Mouse (Mus musculus) c-Kit-positive CD71-negative TER-119-negative erythroid progenitor cells, embryonic 14.5 days (primary cell): ENCODE measurements around the gene Mad1l1.
"Not testable (repeated sequence)": the region's sequence is repeated elsewhere in the genome, so short reads cannot be mapped to it uniquely, and the experiment has no call there.

Experiments used
- DNase-seq: peaks from one replicate; pipeline ENCODE4 v3.0.0-alpha.2; 2013; ENCODE audit warnings: low read depth

The Mad1l1 gene

DNA sequence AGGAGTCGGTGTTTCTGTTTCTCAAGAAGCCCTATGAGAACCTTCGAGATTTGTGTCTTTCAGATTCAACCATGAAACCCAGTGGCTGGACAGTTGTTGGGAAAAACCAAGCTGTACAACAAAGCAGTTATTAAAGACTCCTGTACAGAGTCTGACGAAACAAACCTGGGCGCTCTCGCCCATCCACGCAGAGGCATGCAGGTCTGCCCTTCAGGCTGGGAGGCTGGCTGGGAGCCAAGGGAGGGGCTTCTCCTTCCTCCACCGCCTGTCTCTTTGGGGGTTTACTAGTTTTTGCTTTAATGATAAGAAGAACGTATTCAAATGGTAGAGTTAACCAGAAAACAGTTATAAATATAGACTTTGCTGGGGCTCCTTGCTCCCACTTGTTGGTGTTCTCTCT lies 314.5 kb downstream of the Mad1l1 start:
- DNase-seq: no peak

DNA sequence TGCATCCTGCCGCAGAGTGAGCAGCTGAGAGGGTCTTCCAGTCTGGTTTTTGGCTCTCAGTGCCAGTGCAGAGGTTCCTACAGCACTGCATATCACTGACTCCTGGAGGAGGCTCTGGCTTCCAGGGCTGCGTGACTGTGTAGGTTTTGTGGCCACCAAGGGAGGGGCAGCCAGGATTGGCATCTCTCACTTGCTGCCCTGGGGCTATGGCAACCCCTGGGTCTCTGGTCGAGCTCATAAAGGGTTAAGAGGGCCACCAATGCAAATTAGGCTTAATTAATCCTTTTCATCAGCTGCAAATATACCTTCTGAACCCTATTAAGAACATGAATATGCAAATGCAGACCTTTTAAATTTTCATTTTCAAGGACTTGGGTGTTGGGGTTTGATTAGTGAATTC lies 318.8 kb downstream of the Mad1l1 start:
- DNase-seq: no peak

DNA sequence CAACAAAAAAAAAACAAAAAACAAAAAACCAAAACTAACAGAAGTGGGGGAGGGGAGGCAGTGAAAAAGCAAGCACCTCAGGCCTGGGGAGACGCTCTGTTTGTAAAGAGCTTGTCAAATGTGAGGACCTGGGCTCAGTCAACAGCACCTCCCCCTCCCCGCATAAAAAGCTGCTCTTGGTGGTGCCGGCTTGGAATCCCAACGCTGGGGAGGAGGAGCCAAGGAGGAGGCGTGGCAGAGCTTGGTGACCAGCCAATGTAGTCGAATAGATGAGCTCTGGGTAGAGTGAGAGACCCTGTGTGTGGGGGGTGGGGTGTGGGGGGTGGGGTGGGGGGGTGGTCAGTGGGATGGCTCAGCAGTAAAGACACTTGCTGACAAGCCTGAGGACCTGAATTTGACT lies 322.4 kb downstream of the Mad1l1 start:
- DNase-seq: no peak

DNA sequence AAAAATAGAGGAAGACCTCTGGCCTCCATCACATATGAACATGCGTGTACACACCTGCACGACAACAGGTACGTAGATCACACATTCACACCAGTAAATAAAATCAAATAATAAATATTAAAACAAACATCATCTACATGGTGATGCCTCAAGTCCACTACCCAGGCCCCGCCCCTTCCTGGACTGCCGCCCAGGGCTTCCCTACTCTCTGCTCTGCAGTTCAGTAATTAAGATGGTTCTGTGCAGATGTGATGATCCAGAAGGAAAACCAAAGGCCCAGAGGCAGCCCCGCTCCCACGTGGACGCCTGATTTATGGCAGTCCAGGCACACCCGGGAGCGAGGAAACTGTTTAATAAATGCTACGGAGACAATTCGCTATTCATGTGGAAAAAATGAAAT lies 323.0 kb downstream of the Mad1l1 start:
- DNase-seq: not testable (repeated sequence)

- no peak for DNase-seq
Observed at GRCm38 (mm10) chr5:139991531-139991930, 329.8 kb downstream of the Mad1l1 start.

DNA sequence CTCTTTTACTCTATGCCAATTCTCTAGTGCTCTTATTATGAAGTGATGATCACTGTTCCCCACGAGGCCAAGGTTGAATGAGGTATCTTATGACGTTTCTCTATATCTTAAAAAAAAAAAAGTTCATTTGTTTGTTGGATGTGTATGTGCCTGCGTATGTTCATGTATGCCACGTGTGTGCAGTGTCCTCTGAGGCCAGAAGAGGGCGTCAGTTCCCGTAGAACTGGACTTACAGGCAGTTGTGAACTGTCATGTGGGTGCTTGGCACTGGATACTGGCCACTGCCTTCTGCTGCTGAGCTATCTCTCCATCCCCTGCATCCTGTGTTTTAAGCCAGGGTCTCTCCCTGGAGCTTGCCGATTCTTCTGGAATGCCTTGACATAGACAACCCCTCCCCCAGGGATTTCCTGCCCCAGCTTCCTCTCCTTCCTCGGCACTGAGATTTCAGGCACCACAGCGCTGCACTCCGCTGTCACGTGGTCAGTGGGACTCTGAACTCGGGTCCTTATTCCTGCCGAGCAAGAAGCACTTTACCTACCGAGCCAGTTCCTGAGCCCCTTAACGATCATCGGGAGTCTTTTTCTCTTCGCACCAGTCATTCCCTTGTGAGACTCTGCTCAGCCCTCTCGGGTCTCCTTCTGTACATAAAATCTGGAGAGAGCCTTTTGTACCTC lies 336.1 kb downstream of the Mad1l1 start:
- no peak for DNase-seq

GRCm38 (mm10) chr5:139981976-139982375 lies 339.4 kb downstream of the Mad1l1 start:
- peak; percentile 13 for DNase-seq

- no peak for DNase-seq
Observed at GRCm38 (mm10) chr5:139979371-139979770, 342.0 kb downstream of the Mad1l1 start.

GRCm38 (mm10) chr5:139978525-139979276 lies 342.7 kb downstream of the Mad1l1 start:
- DNase-seq: peak; percentile 13

- DNase-seq: no peak
Observed at GRCm38 (mm10) chr5:139977476-139977875, 343.9 kb downstream of the Mad1l1 start.

- DNase-seq: no peak
Observed at GRCm38 (mm10) chr5:139976584-139976983, 344.8 kb downstream of the Mad1l1 start.

- DNase-seq: no peak
Observed at GRCm38 (mm10) chr5:139970186-139970631, 351.1 kb downstream of the Mad1l1 start.

GRCm38 (mm10) chr5:139969151-139969948 lies 352.0 kb downstream of the Mad1l1 start:
- no peak for DNase-seq

DNA sequence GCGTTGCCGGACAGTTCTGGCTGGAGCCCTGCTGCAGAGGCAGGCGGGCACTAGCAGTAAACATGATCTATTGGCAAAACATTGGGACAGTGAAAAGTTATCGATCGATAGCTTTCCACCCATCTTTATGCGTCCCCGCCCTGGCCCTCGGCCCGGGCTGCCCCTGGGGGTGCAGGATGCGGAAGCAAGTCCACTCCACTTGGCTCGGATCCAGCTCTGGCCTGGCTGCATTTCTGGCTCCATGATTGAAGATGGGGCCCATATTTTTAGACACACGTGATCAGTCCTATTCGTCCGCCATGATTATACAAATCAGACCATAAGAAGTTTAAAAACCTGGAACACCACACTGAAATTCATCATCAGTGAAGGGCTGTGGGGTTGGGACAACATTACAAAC lies 355.8 kb downstream of the Mad1l1 start:
- no peak for DNase-seq

DNA sequence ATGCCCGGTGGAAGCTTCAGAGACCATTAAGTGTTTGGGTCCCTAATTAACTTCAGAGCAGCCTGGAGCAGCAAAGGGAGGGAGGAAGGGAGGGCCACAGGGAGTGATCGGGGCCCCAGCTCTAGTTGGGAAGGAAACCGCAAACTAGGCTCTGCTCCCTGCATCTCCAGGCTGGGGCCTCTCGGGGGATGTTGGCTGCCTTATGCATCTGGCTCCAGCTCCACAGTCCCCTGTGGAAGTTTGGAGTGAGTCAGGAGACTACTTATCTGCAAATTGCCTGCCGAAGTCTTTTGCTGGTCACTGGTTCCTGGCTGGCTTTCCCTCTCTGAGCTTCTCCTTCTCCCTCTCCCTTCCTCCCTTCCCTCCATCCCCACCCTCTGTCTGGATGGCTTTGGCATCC lies 357.0 kb downstream of the Mad1l1 start:
- no peak for DNase-seq

DNA sequence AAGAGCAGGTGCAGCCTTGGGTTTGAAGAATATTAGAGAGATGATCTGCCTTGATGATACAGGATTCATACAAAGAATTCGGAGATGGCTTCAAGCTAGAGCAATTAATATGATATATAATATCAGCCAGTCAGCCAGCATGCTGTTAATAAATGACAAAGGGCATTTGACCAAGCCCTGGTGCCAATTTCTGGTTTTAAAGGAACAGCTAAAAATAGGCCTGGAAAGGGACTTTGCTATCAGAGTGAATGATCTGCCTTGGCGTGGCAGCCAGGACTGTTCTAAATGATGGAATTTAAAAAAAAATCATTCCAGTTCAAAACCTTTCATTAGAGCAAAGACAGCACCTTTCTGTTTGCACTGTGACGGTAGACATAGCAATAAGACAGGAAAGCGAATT lies 361.6 kb downstream of the Mad1l1 start:
- no peak for DNase-seq
